Mouse (Mus musculus): ENCODE results near the gene Oas1c. TPM values are rescaled to one million over a fixed set of nuclear protein-coding genes. Genes with fewer than 3 reads are reported as not detected.

Oas1c gene
- polyA plus RNA-seq, 2 experiments = 0.08 to 0.21 TPM

- H3K9me3 ChIP-seq (ENCODE audit: control insufficient read depth, low read length) = no peaks in the 10 kb centered on the region
- WGBS (ENCODE audit: insufficient replicate concordance) = 54% methylated on average over 3 of the region's 3 CpGs
- TF ChIP-seq CTCF (IDR thresholded peaks at IDR 0.05; ENCODE audit: low read depth) (no peak), EP300 (IDR thresholded peaks at IDR 0.05; ENCODE audit: low read depth) (no peak)
- no peak overlapping the region for H3K4me2 ChIP-seq (ENCODE audit: low read depth)
- ATAC-seq (ENCODE audit: insufficient read depth) (no peak), DNase-seq (ENCODE audit: low read depth in 3 of 3, low spot score in 3 of 3) (no peak)
- no peak overlapping the region for H3K27ac ChIP-seq
- H3K4me3 ChIP-seq (ENCODE audit: insufficient read depth in 1 of 2, low read depth in 2 of 2, low read length in 2 of 2) = no peak overlapping the region
- no peaks in the 10 kb centered on the region for H3K27me3 ChIP-seq (ENCODE audit: control insufficient read depth, insufficient read depth, low read length)
- no peak overlapping the region for H3K9ac ChIP-seq (replicated peaks)
- H3K36me3 ChIP-seq (replicated peaks; ENCODE audit: control insufficient read depth, insufficient read depth, low read depth) = no peaks in the 10 kb centered on the region
- H3K4me1 ChIP-seq (replicated peaks; ENCODE audit: control insufficient read depth in 2 of 2, insufficient read depth in 2 of 2, low read length in 1 of 2) = no peaks in the 10 kb centered on the region
Measured at GRCm38 (mm10) chr5:120751206-120751605, 61.1 kb downstream of the Oas1c start.

Small RNA genes lying within 50 kb of the gene (microRNA-seq; reads per million reads assigned to microRNA genes)
- gene Gm22907 = not detected

Other genes starting within 250 kb of the Oas1c start
- gene Tpcn1, start 223.8 kb downstream of the Oas1c start, polyA plus RNA-seq (2012; rRNA removed) = 19.3 and 19.8 TPM in 2 replicates
- 17.8 and 18.2 TPM in 2 replicates for gene Tpcn1, start 223.8 kb downstream of the Oas1c start, polyA plus RNA-seq (2014; fragmentation: Nextera tagmentation; extraction: Ambion mirVana)
- gene Iqcd, start 223.5 kb downstream of the Oas1c start, polyA plus RNA-seq (2012; rRNA removed) = 0.91 and 2.0 TPM in 2 replicates
- gene Iqcd, start 223.5 kb downstream of the Oas1c start, polyA plus RNA-seq (2014; fragmentation: Nextera tagmentation; extraction: Ambion mirVana) = 1.0 and 1.4 TPM in 2 replicates
- gene Rita1, start 199.9 kb downstream of the Oas1c start, polyA plus RNA-seq (2012; rRNA removed) = 5.2 and 5.9 TPM in 2 replicates
- 2.1 and 2.8 TPM in 2 replicates for gene Rita1, start 199.9 kb downstream of the Oas1c start, polyA plus RNA-seq (2014; fragmentation: Nextera tagmentation; extraction: Ambion mirVana)
- gene Ddx54, start 199.8 kb downstream of the Oas1c start, polyA plus RNA-seq (2012; rRNA removed) = 9.9 and 12.4 TPM in 2 replicates
- 9.9 and 10.1 TPM in 2 replicates for gene Ddx54, start 199.8 kb downstream of the Oas1c start, polyA plus RNA-seq (2014; fragmentation: Nextera tagmentation; extraction: Ambion mirVana)
- not detected in 2 replicates for gene Cfap73, start 178.3 kb downstream of the Oas1c start, polyA plus RNA-seq (2012; rRNA removed)
- not detected in 2 replicates for gene Cfap73, start 178.3 kb downstream of the Oas1c start, polyA plus RNA-seq (2014; fragmentation: Nextera tagmentation; extraction: Ambion mirVana)
- gene Rasal1, start 163.7 kb downstream of the Oas1c start, polyA plus RNA-seq (2012; rRNA removed) = 0.10 and 0.18 TPM in 2 replicates
- gene Rasal1, start 163.7 kb downstream of the Oas1c start, polyA plus RNA-seq (2014; fragmentation: Nextera tagmentation; extraction: Ambion mirVana) = 0.17 TPM in 1 of 2 replicates, not detected in the other
- 0.03 and 0.41 TPM in 2 replicates for gene Dtx1, start 100.6 kb downstream of the Oas1c start, polyA plus RNA-seq (2012; rRNA removed)
- gene Dtx1, start 100.6 kb downstream of the Oas1c start, polyA plus RNA-seq (2014; fragmentation: Nextera tagmentation; extraction: Ambion mirVana) = 0.05 TPM in 1 of 2 replicates, not detected in the other
- gene Oas2, start 62.7 kb downstream of the Oas1c start, polyA plus RNA-seq (2012; rRNA removed) = 0.81 and 1.1 TPM in 2 replicates
- 0.47 and 0.54 TPM in 2 replicates for gene Oas2, start 62.7 kb downstream of the Oas1c start, polyA plus RNA-seq (2014; fragmentation: Nextera tagmentation; extraction: Ambion mirVana)
- 0.18 and 0.31 TPM in 2 replicates for gene Oas3, start 34.9 kb downstream of the Oas1c start, polyA plus RNA-seq (2012; rRNA removed)
- 0.03 and 0.23 TPM in 2 replicates for gene Oas3, start 34.9 kb downstream of the Oas1c start, polyA plus RNA-seq (2014; fragmentation: Nextera tagmentation; extraction: Ambion mirVana)
- gene Oas1e, start 17.0 kb downstream of the Oas1c start, polyA plus RNA-seq (2012; rRNA removed) = not detected in 2 replicates
- not detected in 2 replicates for gene Oas1e, start 17.0 kb downstream of the Oas1c start, polyA plus RNA-seq (2014; fragmentation: Nextera tagmentation; extraction: Ambion mirVana)
- not detected in 2 replicates for gene Oas1f, start 34.9 kb upstream of the Oas1c start, polyA plus RNA-seq (2012; rRNA removed)
- gene Oas1f, start 34.9 kb upstream of the Oas1c start, polyA plus RNA-seq (2014; fragmentation: Nextera tagmentation; extraction: Ambion mirVana) = not detected in 2 replicates
- not detected in 2 replicates for gene Oas1h, start 48.9 kb upstream of the Oas1c start, polyA plus RNA-seq (2012; rRNA removed)
- not detected in 2 replicates for gene Oas1h, start 48.9 kb upstream of the Oas1c start, polyA plus RNA-seq (2014; fragmentation: Nextera tagmentation; extraction: Ambion mirVana)
- 0.42 and 0.56 TPM in 2 replicates for gene Oas1g, start 75.1 kb upstream of the Oas1c start, polyA plus RNA-seq (2012; rRNA removed)
- 0.46 and 0.66 TPM in 2 replicates for gene Oas1g, start 75.1 kb upstream of the Oas1c start, polyA plus RNA-seq (2014; fragmentation: Nextera tagmentation; extraction: Ambion mirVana)
- 1.6 and 1.7 TPM in 2 replicates for gene Oas1a, start 95.0 kb upstream of the Oas1c start, polyA plus RNA-seq (2012; rRNA removed)
- 2.2 and 2.4 TPM in 2 replicates for gene Oas1a, start 95.0 kb upstream of the Oas1c start, polyA plus RNA-seq (2014; fragmentation: Nextera tagmentation; extraction: Ambion mirVana)
- gene Oas1d, start 102.0 kb upstream of the Oas1c start, polyA plus RNA-seq (2012; rRNA removed) = not detected in 2 replicates
- not detected in 2 replicates for gene Oas1d, start 102.0 kb upstream of the Oas1c start, polyA plus RNA-seq (2014; fragmentation: Nextera tagmentation; extraction: Ambion mirVana)
- gene Rph3a, start 197.6 kb upstream of the Oas1c start, polyA plus RNA-seq (2012; rRNA removed) = 0.03 TPM in 1 of 2 replicates, not detected in the other
- gene Rph3a, start 197.6 kb upstream of the Oas1c start, polyA plus RNA-seq (2014; fragmentation: Nextera tagmentation; extraction: Ambion mirVana) = not detected in 2 replicates